Mouse (Mus musculus): ENCODE measurements at regions not wholly inside any gene's neighbourhood (a gene's known extent, or its start where the extent isn't known, plus 50 kb on each side); places are given as distances from the start of the nearest gene placed in this dataset.

- TF ChIP-seq POLR2A (IDR thresholded peaks at IDR 0.05; ENCODE audit: extremely low read depth, insufficient read depth, low read length) (no peak), CTCF (IDR thresholded peaks at IDR 0.05; ENCODE audit: low read depth, low read length) (peak; percentile 23; the same call in 1 of the 2 replicates)
Measured at GRCm38 (mm10) chr16:51315608-51316007, 715.4 kb upstream of the Cblb start.
